Mouse (Mus musculus) embryonic facial prominence, embryonic 11.5 days (tissue): ENCODE measurements around the gene Mfsd4b3. TPM values are rescaled to one million over a fixed set of nuclear protein-coding genes. Genes with fewer than 3 reads are reported as not detected.

Experiments
- ATAC-seq: fragments of 200-750 bp; cut with Nextera tagmentation; replicated peaks from 2 replicates; pipeline ENCODE4 v1.8.0; 2017; ENCODE audit warnings: low read depth; ENCODE audit not compliant: insufficient number of reproducible peaks, low FRiP score, low TSS enrichment
- DNase-seq: peaks from one replicate; pipeline ENCODE4 v3.0.0-alpha.2; 2015; ENCODE audit warnings: low spot score
- H3K27ac ChIP-seq: fragments of 300-500 bp; sonication (generic); replicated peaks from 2 replicates; pipeline ENCODE4 v1.5.1; 2014; ENCODE audit warnings: mild to moderate bottlenecking, low read depth, low read length, control low read depth
- H3K27me3 ChIP-seq: fragments of 300-500 bp; sonication (generic); 2 replicates; pipeline ENCODE4 v1.6.1; 2014; ENCODE audit warnings: mild to moderate bottlenecking, low read length, moderate library complexity, mixed read lengths; ENCODE audit not compliant: control insufficient read depth, insufficient read depth
- H3K36me3 ChIP-seq: fragments of 300-500 bp; sonication (generic); replicated peaks from 2 replicates; pipeline ENCODE4 v1.6.1; 2014; ENCODE audit warnings: low read depth, mild to moderate bottlenecking, low read length, moderate library complexity, mixed read lengths; ENCODE audit not compliant: control insufficient read depth, insufficient read depth
- H3K4me1 ChIP-seq: fragments of 300-500 bp; sonication (generic); 2 replicates; pipeline ENCODE4 v1.6.1; 2014; ENCODE audit warnings: low read length, mixed read lengths; ENCODE audit not compliant: control insufficient read depth, insufficient read depth
- H3K4me2 ChIP-seq: fragments of 300-500 bp; sonication (generic); 2 replicates; pipeline ENCODE4 v1.6.1; 2014; ENCODE audit warnings: low read depth, mild to moderate bottlenecking, control low read depth, low read length, moderate library complexity
- H3K4me3 ChIP-seq: fragments of 300-500 bp; sonication (generic); 2 replicates; pipeline ENCODE4 v1.5.1; 2014; ENCODE audit warnings: low read depth, low read length, control low read depth
- H3K9ac ChIP-seq: fragments of 300-500 bp; sonication (generic); replicated peaks from 2 replicates; pipeline ENCODE4 v1.6.1; 2014; ENCODE audit warnings: mild to moderate bottlenecking, control low read depth, low read length
- H3K9me3 ChIP-seq: fragments of 300-500 bp; sonication (generic); replicated peaks from 2 replicates; pipeline ENCODE4 v1.6.1; 2016; ENCODE audit warnings: mild to moderate bottlenecking, low read length, inconsistent platforms, mixed read lengths; ENCODE audit not compliant: control insufficient read depth
- WGBS: fragments of 180-500 bp; shearing (Covaris S2); extraction: QIAGEN DNeasy Blood & Tissue Kit; methylation state at CpG from one replicate; pipeline ENCODE4 v1.1.7; 2014; 5-methylcytosine and 5-hydroxymethylcytosine counted together
- polyA plus RNA-seq: library from polyadenylated mRNA; unstranded; fragments of >200 nt; fragmentation: Nextera tagmentation; extraction: Ambion mirVana; gene quantifications from 2 replicates; pipeline ENCODE4 v1.2.1, GENCODE M21; 2014

Mfsd4b3 gene
- polyA plus RNA-seq, 1 experiment from 2014 or later: 0.34 TPM

GRCm38 (mm10) chr10:39912616-39913015 is 47.3 kb downstream of the Mfsd4b3 start:
- Histone ChIP-seq H3K4me3 (no peak overlapping the region), H3K4me1 (no peaks in the 10 kb centered on the region), H3K36me3 (no peaks in the 10 kb centered on the region), H3K9ac (no peak overlapping the region), H3K27ac (no peak overlapping the region), H3K27me3 (no peaks in the 10 kb centered on the region), H3K9me3 (no peaks in the 10 kb centered on the region), H3K4me2 (no peak overlapping the region)
- no peak for DNase-seq
- ATAC-seq: no peak

DNA sequence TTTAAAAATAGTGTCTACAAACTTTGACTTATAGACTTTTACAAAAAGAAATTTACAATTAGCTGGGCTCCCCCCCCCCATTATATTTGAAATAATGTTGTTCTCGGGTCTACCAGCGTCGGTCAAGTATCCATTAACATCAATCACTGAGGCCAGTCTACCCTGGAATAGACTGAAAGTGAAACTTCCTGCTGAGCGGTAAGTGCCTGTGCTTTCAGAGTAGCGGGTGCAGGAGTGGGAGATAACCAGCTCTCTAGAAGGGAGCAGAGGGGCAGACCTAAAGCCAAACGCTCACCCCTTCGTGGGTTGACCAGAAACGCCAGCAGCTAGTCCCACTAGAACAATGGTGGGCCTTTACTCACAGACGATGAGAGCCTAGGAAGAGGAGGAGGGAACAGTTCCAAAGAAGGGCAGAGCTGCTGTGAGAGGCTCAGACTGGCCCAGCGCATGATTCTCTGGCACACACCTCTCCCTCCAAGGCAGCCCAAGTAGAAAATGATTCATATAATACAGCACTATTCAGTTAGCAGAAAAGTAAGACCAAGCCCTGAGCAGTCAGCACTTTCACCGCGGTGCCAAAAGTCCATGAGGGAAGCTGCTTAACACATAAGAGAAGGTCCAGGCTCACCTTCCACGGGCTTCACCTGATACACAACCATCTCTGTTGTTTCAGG is 51.0 kb downstream of the Mfsd4b3 start:
- no peaks in the 10 kb centered on the region for H3K36me3 ChIP-seq
- no peak overlapping the region for H3K9ac ChIP-seq
- 68% methylated on average over 13 of the region's 13 CpGs for WGBS
- no peaks in the 10 kb centered on the region for H3K4me1 ChIP-seq
- H3K9me3 ChIP-seq: no peaks in the 10 kb centered on the region
- no peak overlapping the region for H3K4me2 ChIP-seq
- H3K27ac ChIP-seq: no peak overlapping the region
- H3K27me3 ChIP-seq: no peaks in the 10 kb centered on the region
- DNase-seq (no peak), ATAC-seq (no peak)
- no peak overlapping the region for H3K4me3 ChIP-seq

DNA sequence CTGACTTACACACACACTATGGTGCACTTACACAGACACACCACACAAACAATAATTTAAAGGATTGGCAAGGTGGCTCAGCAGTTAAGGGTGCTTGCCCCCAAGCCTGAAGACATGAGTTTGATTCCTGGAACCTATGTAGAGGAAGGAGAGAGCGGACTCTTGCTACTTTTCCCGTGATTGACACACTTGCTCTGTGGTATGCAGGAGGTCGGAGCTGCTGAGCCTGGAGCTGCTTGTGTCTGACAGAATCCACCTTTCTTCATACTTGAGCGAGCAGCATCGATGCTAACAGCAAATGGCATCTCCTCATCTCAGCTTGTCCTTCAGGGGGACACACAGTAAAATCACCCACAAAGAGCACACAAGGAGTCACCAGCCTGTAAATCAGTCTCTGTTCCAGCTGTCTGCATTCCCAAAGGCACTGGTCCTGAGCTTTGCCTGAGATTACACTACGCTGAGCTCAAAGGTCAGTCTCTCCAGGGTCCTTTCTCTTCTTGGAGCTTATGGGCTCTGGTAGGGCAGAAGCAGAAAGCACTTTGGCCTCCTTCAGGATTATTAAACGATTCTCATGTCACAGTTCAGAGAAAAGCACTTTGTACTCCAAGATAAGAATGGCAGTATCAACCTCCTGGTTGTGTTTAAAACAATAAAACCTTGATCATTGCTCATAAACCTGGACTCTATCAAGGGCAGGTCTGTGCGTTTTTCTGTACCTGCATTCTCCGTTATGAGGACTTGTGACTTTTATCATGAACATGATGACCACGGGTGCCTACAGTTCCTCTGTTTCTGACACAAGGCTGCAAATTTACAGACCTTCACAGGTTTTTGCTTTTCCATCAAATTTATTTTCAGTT is 52.9 kb downstream of the Mfsd4b3 start:
- DNase-seq (no peak), ATAC-seq (no peak)
- Histone ChIP-seq H3K4me2 (no peak overlapping the region), H3K27ac (no peak overlapping the region), H3K4me3 (no peak overlapping the region), H3K36me3 (no peaks in the 10 kb centered on the region), H3K9ac (no peak overlapping the region), H3K27me3 (no peaks in the 10 kb centered on the region), H3K9me3 (no peaks in the 10 kb centered on the region), H3K4me1 (no peaks in the 10 kb centered on the region)
- 84% methylated on average over 10 of the region's 10 CpGs for WGBS

DNA sequence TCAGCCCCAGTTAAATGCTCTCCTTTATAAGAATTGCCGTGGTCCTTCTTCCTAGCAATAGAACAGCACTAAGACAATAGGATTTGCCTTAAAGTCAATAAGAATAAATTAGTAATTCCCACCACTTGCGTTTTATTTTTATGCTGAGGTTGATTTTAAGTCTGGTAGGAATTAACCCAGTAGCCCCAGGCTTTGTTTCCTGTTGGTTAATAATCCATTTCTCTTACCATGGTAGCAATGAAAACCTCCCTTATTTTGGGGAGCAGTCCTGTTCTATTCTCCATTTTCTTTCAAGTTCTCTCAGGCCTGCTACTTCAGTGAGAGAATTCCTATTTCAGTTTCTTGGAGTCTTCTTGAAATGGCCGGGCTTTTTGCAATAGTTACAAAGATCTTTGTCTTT is 55.8 kb downstream of the Mfsd4b3 start:
- WGBS: 78% methylated on average over 3 of the region's 3 CpGs
- no peak overlapping the region for H3K27ac ChIP-seq
- no peaks in the 10 kb centered on the region for H3K36me3 ChIP-seq
- DNase-seq (no peak), ATAC-seq (no peak)
- H3K4me1 ChIP-seq: no peaks in the 10 kb centered on the region
- no peak overlapping the region for H3K4me3 ChIP-seq
- H3K9ac ChIP-seq: no peak overlapping the region
- no peaks in the 10 kb centered on the region for H3K9me3 ChIP-seq
- no peak overlapping the region for H3K4me2 ChIP-seq
- H3K27me3 ChIP-seq: no peaks in the 10 kb centered on the region

- Histone ChIP-seq H3K4me3 (peak within 1 kb of the TSS; percentile 74), H3K27me3 (no peaks in the 10 kb centered on the region), H3K9me3 (no peaks in the 10 kb centered on the region), H3K9ac (peak within 1 kb of the TSS; percentile 94), H3K27ac (peak within 1 kb of the TSS; percentile 70; the same call in 1 of the 2 replicates), H3K4me1 (no peaks in the 10 kb centered on the region), H3K4me2 (peak within 1 kb of the TSS; percentile 87), H3K36me3 (no peaks in the 10 kb centered on the region)
- DNase-seq: peak; percentile 96
- peak; percentile 97 for ATAC-seq
- under 1% methylated on average over 41 of the region's 41 CpGs for WGBS
These were observed 61.0 kb downstream of the Mfsd4b3 start, which contains the start of gene Mfsd4b4 for GRCm38 (mm10) chr10:39898874-39899371. TSS of gene Mfsd4b4 (minus strand) at chr10:39899238.

Other genes starting within 250 kb of the Mfsd4b3 start
- 19.9 and 21.8 TPM in 2 replicates for gene Rev3l, start 228.0 kb downstream of the Mfsd4b3 start, polyA plus RNA-seq
- 4.4 TPM in 2 replicates for gene Mfsd4b4, start 60.9 kb downstream of the Mfsd4b3 start, polyA plus RNA-seq
- gene Mfsd4b2, start 33.2 kb downstream of the Mfsd4b3 start, polyA plus RNA-seq: not detected in 2 replicates
- gene Mfsd4b5, start 26.5 kb upstream of the Mfsd4b3 start, polyA plus RNA-seq: not detected in 2 replicates
- gene Mfsd4b1, start 65.1 kb upstream of the Mfsd4b3 start, polyA plus RNA-seq: not detected in 2 replicates
- gene Slc16a10, start 182.1 kb upstream of the Mfsd4b3 start, polyA plus RNA-seq: 5.0 and 5.4 TPM in 2 replicates